Mouse (Mus musculus) left cerebral cortex, postnatal 4 days (tissue): ENCODE data around the gene Piwil4. TPM values are rescaled to one million over a fixed set of nuclear protein-coding genes. Genes with fewer than 3 reads are reported as not detected.

ENCODE experiments used
- DNase-seq: peaks from one replicate; pipeline ENCODE4 v3.0.0-alpha.2; 2022
- intact Hi-C: fragments of 180-260 bp; cut with DNase I; formaldehyde crosslinking; loops from one replicate; pipeline ENCODE4 v1.15.1; 2025
- total RNA-seq, 2 experiments: library from RNA; stranded (reverse); gene quantifications; 2 replicates each; pipeline ENCODE4 v1.2.3; 2021

The Piwil4 gene
- total RNA-seq, result under 1 TPM in 1 of 2 experiments, not detected in 1; 0.18 TPM

DNA sequence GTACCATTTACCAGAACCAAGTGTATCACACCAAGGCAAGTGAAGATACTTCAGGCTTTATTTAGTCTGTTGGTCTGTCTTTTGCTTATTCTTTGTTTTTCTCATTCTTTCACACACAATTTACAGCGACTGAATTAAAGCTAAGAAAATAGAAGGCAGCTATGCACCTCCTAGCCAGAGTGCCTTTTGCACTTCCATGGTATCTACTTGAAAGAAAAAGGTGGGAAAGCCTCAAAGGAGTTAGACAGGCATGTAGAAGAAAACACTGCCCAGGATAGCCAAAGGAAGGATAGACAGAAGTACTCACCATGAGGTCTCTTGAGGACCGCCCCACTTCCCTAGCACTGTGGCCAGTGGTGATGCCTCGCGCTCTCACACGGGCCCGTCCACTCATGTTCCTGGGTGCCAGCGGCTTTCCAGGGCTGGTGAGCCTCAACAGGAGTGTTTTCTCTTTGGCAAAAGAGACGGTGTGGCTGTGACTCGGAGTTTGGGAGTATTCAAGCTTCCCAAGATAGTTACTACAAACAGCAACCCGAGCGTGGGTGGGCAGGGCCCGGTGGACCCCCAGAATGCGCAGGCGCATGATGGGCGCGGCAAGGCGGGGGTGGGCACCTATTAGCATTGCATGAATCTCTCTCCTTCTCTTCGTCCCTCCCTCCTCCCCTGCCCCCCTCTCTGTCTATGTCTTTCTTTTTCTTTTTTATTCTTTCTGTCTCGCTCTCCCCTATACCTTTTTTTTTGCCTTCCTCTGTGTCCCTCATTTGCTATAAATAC, at the start of gene Piwil4:
Piwil4 (minus strand) TSS at position 583 of the 774 bp plus-strand sequence.
- no peak for DNase-seq
- intact Hi-C loops, result no loop called here

DNA sequence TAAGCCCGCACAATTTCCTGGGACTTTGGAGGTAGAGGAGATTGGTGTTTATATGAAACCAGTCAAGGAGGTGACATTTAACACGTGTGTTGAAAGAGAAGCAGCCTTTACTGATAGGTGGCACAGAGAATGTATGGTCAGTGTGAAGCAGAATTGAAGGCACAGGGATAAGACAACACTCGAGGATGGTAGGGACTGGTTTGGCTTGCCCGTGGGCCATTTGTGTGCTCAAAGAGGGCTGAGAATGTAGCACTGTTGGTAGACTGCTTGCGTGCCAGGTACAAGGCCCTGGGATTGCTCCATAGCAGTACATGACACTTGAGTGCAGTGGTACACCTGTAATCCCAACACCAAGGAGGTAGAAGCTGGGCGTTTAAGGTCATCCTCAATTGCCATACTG, 46.8 kb upstream of the Piwil4 start:
- intact Hi-C loops, result loop anchor here (10.0 kb wide), 1 partner anchor 227 kb away; no protein-coding TSS in a partner anchor
- no peak for DNase-seq

DNA sequence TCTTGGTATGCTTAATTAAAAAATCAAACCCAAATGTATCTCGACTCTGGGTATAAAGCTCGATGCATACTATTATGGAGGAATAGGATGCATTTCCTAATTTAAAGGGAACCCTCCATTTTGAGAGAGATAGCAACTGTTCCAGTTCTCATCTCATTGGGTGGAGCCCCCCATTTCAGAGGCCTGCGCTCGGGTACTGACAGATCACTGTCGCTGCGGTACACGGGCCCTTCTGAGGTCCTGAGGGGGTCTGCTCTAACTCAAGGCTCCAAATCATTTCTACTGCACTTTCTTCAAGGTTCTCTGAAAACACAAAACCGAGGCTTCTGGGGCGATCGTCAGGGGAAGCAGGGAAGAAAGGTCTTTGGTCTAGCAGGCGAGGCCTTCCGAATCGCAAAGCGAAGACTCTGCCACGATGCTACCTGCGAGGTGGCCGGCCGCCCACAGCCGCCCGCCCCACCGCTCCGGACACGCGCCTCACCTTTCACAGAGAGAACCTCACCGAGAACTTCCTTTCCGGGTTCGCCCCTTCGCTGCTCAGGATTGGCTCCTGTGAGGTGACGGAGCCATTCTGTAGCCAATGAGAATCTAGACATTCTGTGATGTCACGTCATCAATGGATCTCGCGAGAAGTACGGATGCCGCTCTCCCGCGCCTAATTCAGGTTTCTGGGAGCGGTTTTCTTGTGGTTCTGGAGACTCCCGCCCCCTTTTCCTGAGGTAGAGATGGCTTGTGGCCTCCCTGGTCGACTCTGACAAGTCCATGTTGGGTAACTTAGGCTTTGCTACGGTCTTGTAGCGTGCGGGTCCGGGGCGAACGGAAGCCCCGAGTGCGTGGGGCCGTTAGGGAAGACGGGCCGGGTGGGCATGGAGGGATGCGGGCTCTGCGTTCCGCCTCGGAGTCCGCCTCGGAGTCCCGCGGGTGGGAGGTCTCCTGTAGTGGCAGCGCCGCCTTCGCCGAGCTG, 43.8 kb upstream of the Piwil4 start, which contains the start of the genes Mre11a and Ankrd49:
Mre11a (plus strand) TSS at position 616 of the 964 bp plus-strand sequence.
Ankrd49 (minus strand) TSS at position 818 of the 964 bp plus-strand sequence.
- DNase-seq, result peak; percentile 91
- intact Hi-C loops, result loop anchor here (10.0 kb wide), 1 partner anchor 230 kb away; no protein-coding TSS in a partner anchor

DNA sequence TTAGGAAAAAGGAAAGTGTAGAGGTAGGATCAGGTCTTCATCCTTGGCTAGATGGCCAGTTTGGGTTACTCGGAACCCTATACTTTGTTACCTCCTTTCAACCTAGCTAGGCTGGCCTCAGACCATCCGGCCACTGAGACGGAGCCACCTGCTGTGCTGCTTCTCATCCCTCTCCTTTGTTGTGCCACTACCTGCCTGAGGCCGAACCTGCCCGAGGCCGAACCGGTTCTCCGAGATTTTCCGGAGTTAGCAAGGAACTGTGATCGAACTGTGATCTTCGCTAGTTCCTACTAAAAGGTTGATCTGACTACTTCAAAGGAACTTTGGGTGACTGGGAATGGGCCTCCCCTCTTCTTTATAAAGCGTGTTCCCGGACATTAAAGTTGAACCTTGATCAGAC, 37.8 kb upstream of the Piwil4 start:
- DNase-seq, result no peak
- intact Hi-C loops, result no loop called here

DNA sequence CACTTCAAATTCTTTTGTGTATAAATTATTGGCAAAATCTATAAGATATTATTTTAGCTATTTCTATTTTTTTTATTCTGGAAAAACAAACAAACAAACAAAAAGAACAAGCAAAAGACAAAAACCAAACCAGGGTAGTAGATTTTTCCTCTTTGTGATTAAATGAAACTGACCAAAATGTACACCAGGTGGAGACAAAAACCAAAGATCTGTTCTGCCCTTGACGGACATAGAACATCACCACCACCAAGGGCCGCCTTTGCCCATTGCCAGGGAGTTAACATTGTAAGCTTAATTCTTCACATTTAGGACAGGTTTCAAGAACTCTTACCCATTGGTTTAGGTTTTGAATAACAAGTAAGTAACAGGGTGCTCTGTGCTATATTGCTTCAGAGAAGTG, 33.3 kb upstream of the Piwil4 start:
- intact Hi-C loops, result no loop called here

DNA sequence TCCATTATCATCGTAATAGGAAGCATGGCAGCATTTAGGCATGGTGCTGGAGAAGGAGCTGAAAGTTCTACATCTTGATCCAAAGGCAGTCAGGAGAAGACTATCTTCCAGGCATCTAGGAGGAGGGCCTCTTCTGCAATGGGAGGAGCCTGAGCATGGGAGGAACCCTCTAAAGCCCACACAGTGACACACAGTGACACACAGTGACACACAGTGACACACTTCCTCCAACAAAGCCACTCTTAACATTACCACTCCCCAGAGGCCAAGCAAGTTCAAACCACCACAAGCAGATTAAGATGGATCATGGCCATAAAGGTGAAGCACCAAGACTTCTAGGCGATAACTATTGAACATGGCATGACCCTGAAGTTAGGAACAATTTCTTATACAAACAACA, 31.5 kb upstream of the Piwil4 start:
- no peak for DNase-seq
- intact Hi-C loops, result no loop called here

More for the DNA sequence above, 33.3 kb upstream of the Piwil4 start:
- no peak for DNase-seq

DNA sequence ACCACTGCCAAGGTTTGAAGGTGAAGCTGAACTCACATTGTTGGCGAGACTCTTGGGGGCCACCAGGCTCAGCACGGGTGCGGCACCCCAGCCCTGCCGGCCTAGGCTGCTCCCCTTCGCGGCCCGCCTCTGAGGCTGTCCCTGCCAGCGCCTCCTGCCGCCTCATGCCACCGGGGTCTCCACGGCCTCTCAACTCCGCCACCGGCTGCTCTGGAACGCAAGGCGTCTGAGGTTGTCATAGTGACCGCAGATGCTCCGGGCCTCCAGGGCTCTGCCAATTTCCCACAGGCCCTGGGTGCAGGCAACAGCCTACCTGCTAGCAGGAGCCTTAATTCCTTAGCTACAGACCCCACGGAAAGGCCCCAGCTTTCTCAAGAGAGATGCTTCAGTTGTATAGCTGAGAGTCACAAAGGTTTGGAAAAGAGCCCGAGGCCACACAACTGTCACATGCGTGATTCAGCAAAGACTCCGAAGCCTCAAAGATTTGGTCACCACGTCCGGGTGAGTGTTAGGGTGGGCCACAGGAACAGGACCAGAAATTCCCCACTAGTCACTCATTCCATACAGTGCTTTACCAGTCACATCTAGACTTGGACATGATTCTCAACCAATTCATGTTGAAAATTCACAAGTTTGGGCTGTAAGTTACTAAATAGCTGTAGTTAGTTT, 30.4 kb upstream of the Piwil4 start, which contains the start of gene 1700012B09Rik:
1700012B09Rik (minus strand) TSS at position 228 of the 669 bp plus-strand sequence.
- intact Hi-C loops, result no loop called here
- peak; percentile 13 for DNase-seq

DNA sequence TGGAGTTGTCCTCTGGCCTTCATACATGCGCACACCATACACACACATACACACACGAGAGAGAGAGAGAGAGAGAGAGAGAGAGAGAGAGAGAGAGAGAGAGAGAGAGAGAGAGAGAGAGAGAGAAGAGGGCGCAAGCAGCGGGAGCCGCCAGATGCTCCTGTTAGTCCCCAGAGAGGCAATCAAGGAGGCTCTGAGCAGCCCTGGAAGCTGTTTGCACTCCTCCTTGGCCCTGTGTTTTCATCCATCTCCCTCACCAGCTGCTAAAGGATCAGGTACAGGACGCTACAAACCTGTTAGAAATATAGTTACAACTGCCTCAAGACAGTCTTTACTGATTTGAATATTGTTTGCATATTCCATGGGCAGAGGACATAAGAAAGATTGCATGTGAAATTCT, 29.3 kb upstream of the Piwil4 start:
- no peak for DNase-seq
- intact Hi-C loops, result loop anchor here (10.0 kb wide), 1 partner anchor 245 kb away; no protein-coding TSS in a partner anchor

DNA sequence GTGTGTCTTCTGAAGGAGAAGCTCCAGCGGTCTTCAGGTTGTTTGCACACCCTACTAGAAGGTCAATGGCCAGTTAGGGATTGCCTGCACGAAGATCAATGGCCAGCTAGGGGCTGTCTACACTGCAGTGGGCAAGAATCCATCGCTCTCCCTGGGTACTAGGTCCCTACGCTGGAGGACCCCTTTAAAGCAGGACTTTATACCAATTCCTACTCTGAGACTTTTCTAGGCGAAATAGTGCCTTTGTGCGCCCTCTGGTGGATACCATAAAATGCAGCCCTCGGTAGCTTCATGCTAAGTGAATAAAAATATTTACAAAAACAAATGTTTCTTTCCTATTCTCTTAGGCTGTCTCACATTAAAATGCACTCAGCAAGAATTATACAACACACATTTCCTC, 24.2 kb upstream of the Piwil4 start:
- intact Hi-C loops, result loop anchor here (10.0 kb wide), 1 partner anchor 240 kb away; no protein-coding TSS in a partner anchor

DNA sequence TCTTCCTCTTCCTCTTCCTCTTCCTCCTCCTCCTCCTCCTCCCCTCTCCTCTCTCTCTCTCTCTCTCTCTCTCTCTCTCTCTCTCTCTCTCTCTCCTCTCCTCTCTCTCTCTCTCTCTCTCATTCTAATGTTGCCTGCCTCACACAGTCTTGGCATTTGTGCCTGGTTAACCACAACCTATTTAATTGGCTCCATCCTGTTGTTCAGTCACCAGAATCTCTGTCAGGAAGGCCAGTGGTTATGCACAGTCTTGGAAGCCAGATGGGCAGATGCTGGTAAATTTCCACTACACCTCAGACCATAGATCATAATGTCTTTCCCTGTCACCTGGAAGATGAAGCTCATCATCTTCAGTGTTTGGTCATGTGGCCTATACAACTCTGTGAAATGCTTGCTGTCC, 18.7 kb upstream of the Piwil4 start:
- intact Hi-C loops, result no loop called here
- no peak for DNase-seq

More for the DNA sequence above, 24.2 kb upstream of the Piwil4 start:
- peak; percentile 45 for DNase-seq

DNA sequence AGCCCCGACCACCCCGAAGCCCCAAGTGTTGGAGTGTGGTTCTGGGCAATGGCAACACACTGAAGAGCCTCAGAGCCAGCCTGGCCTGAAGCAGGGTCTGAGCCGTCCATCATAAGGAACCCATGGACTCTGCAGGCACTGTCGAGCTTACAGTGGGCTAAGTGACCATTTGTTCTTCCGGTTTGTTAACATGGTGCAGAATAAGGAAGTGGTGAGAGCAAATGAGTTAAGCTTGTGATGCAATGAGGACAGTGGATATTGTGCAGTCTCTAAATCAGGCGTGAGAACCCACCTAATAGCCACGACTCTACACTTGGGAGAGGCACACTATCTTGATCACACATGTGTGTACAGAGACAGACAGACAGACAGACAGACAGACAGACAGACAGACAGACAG, 18.1 kb upstream of the Piwil4 start:
- DNase-seq, result no peak
- intact Hi-C loops, result no loop called here

DNA sequence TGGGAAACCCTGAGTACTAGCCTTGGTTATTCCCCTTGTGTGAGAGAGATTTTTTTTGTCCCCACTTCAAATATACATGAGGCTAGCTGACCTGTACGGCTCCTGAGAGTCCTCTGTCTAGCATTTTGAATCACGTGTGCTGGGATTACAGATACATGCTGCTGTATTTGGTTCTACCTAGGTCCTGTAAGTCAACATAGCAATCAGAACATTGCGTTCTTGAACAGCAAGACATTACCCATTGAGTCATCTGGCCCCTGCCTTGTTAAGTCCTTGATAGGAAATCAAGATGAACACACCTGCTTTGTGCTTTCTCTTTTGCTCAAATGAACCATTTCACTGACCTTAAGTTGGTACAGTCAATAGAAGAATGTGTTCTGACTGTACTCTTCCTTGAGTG, 13.9 kb upstream of the Piwil4 start:
- intact Hi-C loops, result no loop called here
- DNase-seq, result no peak

DNA sequence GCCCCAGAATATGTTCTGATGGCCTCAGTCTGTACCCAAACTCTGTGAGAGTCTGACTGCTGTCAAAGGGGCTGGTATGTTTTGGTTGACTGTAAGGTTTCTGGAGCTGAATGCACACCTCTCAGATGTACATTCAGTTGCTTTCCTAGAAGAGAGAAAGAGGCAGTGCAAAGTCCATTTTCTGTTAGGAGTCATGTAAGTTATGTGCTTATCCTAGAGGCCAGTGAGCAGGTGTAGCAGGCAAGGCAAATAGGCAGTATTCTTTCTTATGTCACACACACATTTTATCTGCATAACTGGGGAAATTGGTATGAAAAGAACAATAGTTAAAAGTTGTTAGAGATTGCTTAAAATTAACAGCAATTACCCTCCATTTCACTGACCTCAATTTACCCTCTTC, 13.4 kb upstream of the Piwil4 start:
- no peak for DNase-seq
- intact Hi-C loops, result no loop called here

DNA sequence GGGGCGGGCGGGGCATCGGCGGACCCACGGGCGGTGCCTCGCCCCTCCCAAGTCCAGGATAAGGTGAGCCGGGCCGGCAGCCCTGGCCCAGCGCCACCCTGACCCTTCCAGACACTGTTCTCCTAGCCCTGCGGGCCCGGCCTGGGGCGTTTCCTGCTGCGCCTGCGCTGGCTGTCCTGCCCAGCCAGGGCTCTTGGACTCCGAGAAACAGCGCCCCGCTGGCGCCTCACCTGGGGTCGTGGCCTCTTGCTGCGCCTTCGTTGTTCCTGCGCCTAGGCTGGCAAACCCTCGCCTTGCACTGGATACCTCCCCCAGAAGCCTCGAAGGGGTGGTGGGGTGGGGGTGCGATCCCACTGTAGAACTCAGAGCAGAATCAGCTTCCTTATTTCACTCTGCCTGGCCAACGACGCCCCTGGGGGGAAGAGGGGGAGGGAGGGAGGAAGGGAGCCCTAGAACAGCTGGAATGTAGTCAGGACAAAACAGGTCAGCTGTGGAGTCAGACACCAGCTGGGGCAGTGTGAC, 11.5 kb upstream of the Piwil4 start, which contains the start of gene Fut4:
Fut4 (minus strand) TSS at position 393 of the 522 bp plus-strand sequence.
- peak; percentile 17 for DNase-seq

DNA sequence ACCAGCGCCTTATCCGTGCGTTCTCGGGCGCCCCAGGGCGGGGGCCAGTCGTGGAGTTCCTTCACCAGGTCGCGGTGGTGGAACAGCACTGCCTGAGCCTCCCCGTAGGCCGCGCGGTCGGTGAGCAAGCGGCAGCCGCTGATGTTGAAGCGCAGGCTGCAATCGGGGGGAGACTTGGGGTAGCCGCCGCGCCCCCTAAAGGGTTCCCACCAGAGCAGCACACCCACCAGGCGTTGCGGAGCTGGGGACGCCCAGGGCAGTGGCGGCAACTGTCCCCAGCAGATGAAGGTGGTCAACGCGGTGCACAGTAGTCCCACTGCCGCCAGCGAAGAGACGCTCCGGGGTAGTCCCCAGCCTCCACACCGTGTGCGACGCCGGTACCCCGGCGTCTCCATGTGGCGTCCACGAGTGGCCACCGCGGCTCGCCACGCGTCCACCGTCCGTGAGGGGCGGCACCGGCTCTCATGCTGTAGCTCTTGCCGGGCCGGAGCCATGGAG, 11.0 kb upstream of the Piwil4 start:
- intact Hi-C loops, result no loop called here
- DNase-seq, result no peak

More for the DNA sequence above, 11.5 kb upstream of the Piwil4 start, which contains the start of gene Fut4:
- intact Hi-C loops, result no loop called here

DNA sequence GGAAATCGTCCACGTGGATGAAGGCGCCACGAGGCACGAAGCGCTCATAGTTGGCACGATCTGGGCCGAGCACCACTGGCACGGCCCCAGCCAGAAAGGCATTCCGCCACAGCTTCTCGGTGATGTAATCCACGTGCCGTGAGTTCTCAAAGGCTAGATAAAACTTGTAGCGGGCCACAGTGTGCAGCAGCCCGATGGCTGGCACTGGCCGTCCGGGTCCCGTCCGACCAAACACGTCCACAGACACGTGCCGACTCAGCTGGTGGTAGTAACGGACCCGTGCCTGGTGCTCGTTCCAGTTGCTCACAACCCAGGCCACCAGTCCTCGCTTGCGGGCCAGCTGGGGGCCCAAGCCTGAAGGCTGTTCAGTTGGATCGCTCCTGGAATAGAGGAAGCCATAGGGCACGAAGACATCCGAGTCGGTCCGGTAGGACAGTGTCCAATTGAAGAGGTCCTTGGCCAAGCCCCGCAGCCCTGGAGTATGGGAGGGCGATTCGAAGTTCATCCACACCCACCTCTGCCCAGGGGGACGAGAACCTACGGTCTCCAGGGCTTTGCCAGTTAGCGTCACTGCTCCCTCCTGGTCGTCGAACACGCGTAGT, 10.5 kb upstream of the Piwil4 start:
- DNase-seq, result no peak
- intact Hi-C loops, result no loop called here

DNA sequence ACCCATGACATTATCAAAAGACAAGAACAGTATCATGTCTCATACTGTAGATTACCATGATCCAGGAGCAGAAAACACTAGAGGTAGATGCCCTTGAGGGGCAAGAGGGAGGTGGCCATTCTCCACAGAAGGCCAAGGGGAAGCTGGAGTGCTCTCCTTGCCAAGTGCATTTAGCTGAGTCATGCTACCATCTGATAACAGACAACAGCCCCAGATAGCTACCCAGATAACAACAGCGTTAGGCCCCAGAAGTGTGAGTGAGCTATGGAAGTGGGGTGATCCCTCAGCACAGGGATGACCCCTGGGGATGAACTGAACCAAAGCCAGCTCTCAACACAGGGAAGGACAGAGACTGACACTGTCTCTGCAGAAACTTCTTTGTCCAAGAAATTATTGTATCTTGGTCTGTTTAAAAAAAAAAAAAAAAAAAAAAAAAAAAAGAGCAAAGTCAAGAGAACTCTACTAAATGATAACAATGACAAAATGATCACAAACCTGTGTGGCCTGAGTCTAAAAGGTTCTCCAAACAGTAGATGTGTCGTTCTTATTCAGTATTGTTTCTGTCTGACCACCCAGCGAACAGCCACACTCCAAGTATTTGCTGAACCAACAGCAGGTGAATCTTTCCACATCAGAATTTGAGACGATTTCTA, 909 bp downstream of the Piwil4 start:
- intact Hi-C loops, result no loop called here
- no peak for DNase-seq

DNA sequence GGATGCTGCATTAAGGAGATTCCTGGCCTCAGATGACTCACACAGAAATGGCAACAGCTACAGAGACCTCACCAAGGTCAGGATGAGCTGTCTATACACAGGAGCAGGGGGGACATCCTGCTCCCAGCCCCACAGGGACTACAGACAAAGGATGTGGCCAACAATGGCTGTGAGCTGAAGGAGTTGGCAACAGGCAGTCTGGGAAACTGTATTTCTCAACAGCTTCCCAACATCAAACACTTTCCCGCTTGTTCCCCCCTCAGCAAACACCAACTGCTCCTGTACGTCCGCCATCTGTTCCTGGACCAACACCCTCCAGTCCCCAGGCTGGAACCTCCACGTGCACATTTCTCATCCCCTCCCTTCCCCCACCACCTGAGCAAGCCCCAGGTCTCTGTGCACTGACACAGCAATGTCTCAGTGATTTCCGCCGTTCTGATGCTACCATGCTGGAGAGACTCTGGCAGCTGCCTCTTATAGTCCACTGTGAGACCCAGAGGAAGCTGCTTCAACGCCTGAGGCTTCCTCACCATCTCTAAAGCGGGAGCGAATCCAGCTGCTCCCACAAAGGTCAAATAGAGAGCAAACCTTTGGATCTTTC, 9.5 kb downstream of the Piwil4 start:
- intact Hi-C loops, result no loop called here

DNA sequence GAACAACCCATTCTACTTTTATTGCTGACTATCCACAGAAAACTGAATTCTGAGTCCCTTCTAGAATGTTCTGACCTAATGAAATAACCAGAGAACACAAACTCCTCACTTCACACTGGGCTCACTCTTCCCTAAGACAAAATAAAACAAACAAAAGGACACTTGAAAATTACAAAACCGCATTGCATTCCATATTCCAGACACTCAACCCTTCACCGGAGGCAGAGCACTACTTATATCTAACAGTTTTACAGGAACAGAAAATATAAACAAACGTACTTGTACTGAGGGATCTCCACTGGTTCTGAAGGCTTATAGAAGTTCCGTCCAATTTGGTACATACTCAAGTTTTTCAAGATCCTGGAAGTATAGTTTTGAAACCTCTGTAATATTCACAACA, 12.2 kb downstream of the Piwil4 start:
- DNase-seq, result no peak

More for the DNA sequence above, 9.5 kb downstream of the Piwil4 start:
- peak; percentile 25 for DNase-seq

More for the DNA sequence above, 12.2 kb downstream of the Piwil4 start:
- intact Hi-C loops, result no loop called here
